Mouse (Mus musculus) kidney, postnatal 0 days (tissue): ENCODE results near the gene Dhrs11. TPM values are rescaled to one million over a fixed set of nuclear protein-coding genes. Genes with fewer than 3 reads are reported as not detected.
"Not testable (repeated sequence)": the region's sequence is repeated elsewhere in the genome, so short reads cannot be mapped to it uniquely, and the experiment has no call there.

Experiments used
- ATAC-seq: fragments of 200-750 bp; cut with Nextera tagmentation; replicated peaks from 2 replicates; pipeline ENCODE4 v1.8.0; 2017; ENCODE audit warnings: low read depth, moderate number of reproducible peaks, moderate TSS enrichment, moderate library complexity; ENCODE audit not compliant: low FRiP score
- DNase-seq: peaks from one replicate; pipeline ENCODE4 v3.0.0-alpha.2; 2016; ENCODE audit warnings: low spot score
- H3K27ac ChIP-seq: fragments of 300-500 bp; sonication (generic); 2 replicates; pipeline ENCODE4 v1.5.1; 2014; ENCODE audit warnings: mild to moderate bottlenecking
- H3K27me3 ChIP-seq: fragments of 300-500 bp; sonication (generic); 2 replicates; pipeline ENCODE4 v1.6.1; 2014; ENCODE audit warnings: low read length, mixed read lengths; ENCODE audit not compliant: insufficient read depth
- H3K36me3 ChIP-seq: fragments of 300-500 bp; sonication (generic); 2 replicates; pipeline ENCODE4 v1.6.1; 2014; ENCODE audit warnings: low read length, mixed read lengths; ENCODE audit not compliant: insufficient read depth
- H3K4me1 ChIP-seq: fragments of 300-500 bp; sonication (generic); replicated peaks from 2 replicates; pipeline ENCODE4 v1.6.1; 2014; ENCODE audit warnings: antibody characterized with exemption, low read length, mixed read lengths; ENCODE audit not compliant: insufficient read depth
- H3K4me2 ChIP-seq: fragments of 300-500 bp; sonication (generic); 2 replicates; pipeline ENCODE4 v1.6.1; 2014; ENCODE audit warnings: mild to moderate bottlenecking, low read length, moderate library complexity, mixed read lengths
- H3K4me3 ChIP-seq: fragments of 300-500 bp; sonication (generic); replicated peaks from 2 replicates; pipeline ENCODE4 v1.5.1; 2014; ENCODE audit warnings: low read depth, low read length
- H3K9ac ChIP-seq: fragments of 300-500 bp; sonication (generic); 2 replicates; pipeline ENCODE4 v1.6.1; 2014; ENCODE audit warnings: low read depth, low read length
- H3K9me3 ChIP-seq: fragments of 300-500 bp; sonication (generic); replicated peaks from 2 replicates; pipeline ENCODE4 v1.6.1; 2016; ENCODE audit warnings: low read length, inconsistent platforms, mixed read lengths
- CTCF ChIP-seq: IDR thresholded peaks from 2 replicates; pipeline ENCODE4 v1.5.1; 2016; ENCODE audit warnings: antibody characterized with exemption, low read depth, mild to moderate bottlenecking, moderate library complexity
- WGBS: fragments of 180-500 bp; shearing (Covaris S2); extraction: QIAGEN DNeasy Blood & Tissue Kit; methylation state at CpG from one replicate; pipeline ENCODE4 v1.1.7; 2014; 5-methylcytosine and 5-hydroxymethylcytosine counted together
- polyA plus RNA-seq: library from polyadenylated mRNA; unstranded; fragments of >200 nt; fragmentation: Nextera tagmentation; extraction: Ambion mirVana; gene quantifications from 2 replicates; pipeline ENCODE4 v1.2.1, GENCODE M21; 2015

Gene Dhrs11
- polyA plus RNA-seq, 1 experiment from 2014 or later, result 13.8 TPM

DNA sequence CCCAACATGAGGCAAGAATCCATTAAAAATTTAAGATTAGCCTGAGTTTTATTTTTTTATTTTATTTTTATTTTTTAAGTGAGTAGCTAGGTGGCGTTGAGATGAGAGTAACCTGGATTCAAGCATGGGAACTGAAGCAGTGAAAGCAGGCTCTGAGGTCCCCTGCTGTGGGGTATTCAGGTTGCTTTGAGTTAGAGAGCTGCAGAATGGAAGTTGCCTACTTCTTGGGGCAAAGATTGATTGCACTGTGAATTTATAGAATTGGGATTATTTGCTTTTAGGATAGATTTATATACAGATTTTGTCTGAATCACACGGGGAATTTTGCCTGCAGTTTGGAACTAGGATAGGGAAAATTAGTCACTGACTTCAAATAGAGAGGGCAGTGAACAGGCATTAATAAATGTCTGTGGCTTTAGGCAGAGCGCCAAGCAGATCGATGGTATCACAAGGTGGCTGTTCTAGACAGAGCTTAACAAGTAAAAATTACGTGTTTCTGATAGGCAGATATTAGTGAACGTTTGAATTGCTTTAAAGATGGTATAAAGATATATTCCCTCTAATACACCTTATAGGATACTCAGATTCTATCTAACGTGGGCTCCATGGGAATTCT, 18.8 kb upstream of the Dhrs11 start:
- Histone ChIP-seq H3K9ac (no peak overlapping the region), H3K27me3 (no peaks in the 10 kb centered on the region), H3K4me3 (no peak overlapping the region), H3K36me3 (peaks cover 19% of the 10 kb centered on the region), H3K4me2 (no peak overlapping the region), H3K9me3 (no peaks in the 10 kb centered on the region), H3K27ac (no peak overlapping the region), H3K4me1 (no peaks in the 10 kb centered on the region)
- TF ChIP-seq CTCF, result no peak
- WGBS, result 78% methylated on average over 7 of the region's 7 CpGs
- ATAC-seq, result no peak
- no peak for DNase-seq

DNA sequence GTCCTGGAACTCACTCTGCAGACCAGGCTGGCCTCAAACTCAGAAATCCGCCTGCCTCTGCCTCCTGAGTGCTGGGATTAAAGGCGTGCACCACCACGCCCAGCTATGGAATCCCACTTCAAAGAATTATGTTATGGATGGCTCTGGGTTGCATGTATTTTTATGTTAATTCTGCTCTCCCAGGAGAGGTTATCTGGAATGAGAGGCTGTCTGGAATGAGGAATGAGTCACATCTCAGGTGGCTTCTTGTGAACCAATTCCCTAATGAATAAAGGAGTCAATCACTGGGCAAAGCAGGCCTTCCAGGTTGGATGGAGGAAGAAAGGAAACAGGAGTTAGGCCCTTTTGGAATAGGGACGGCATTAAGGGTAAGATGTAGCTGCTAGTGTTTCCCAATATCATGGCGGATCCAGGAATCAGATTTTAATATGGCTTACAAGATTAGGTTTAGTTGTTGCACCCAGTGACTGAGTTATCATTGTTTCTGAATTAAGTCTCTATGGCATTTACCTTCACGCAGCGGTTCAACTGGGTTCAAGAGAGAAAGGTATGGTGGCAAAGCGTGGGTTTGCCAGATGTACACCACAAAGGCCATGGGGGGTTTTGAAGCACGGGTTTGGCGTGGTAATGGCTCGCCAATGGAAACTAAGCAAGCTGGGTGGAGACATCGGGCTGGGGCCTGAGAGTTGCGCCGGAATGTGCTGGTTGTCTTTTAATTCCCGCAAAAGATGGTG, 18.1 kb upstream of the Dhrs11 start:
- TF ChIP-seq CTCF, result no peak
- DNase-seq (no peak), ATAC-seq (no peak)
- Histone ChIP-seq H3K4me3 (no peak overlapping the region), H3K9me3 (no peaks in the 10 kb centered on the region), H3K4me2 (no peak overlapping the region), H3K27ac (no peak overlapping the region), H3K36me3 (peaks cover 16% of the 10 kb centered on the region), H3K4me1 (no peaks in the 10 kb centered on the region), H3K9ac (no peak overlapping the region), H3K27me3 (no peaks in the 10 kb centered on the region)
- WGBS, result 97% methylated on average over 15 of the region's 15 CpGs

- ATAC-seq (no peak), DNase-seq (no peak)
- peaks cover 42% of the 10 kb centered on the region for H3K36me3 ChIP-seq
- no peaks in the 10 kb centered on the region for H3K27me3 ChIP-seq
- H3K4me2 ChIP-seq, result no peak overlapping the region
- H3K4me3 ChIP-seq, result no peak overlapping the region
- TF ChIP-seq CTCF, result 0 out of 2 replicates have a peak, but pooled peaks have one; percentile 13
- no peak overlapping the region for H3K27ac ChIP-seq
- no peak overlapping the region for H3K9ac ChIP-seq
- no peaks in the 10 kb centered on the region for H3K9me3 ChIP-seq
- no peaks in the 10 kb centered on the region for H3K4me1 ChIP-seq
- 93% methylated on average over 2 of the region's 2 CpGs for WGBS
Measured at GRCm38 (mm10) chr11:84839330-84839729, 10.5 kb upstream of the Dhrs11 start.

GRCm38 (mm10) chr11:84829495-84829894, 701 bp upstream of the Dhrs11 start:
- ATAC-seq, H3K4me1 ChIP-seq, H3K27me3 ChIP-seq, H3K9me3 ChIP-seq, DNase-seq: not testable (repeated sequence)
- Histone ChIP-seq H3K4me2 (peak overlapping the region; percentile 97), H3K9ac (peak overlapping the region; percentile 81; the same call in 1 of the 2 replicates), H3K36me3 (peaks cover 14% of the 10 kb centered on the region; the same call in 1 of the 2 replicates), H3K4me3 (peak overlapping the region; percentile 62), H3K27ac (peak overlapping the region; percentile 27)
- WGBS, result 77% methylated on average over 11 of the region's 11 CpGs

GRCm38 (mm10) chr11:84827901-84828503, 792 bp downstream of the Dhrs11 start:
- Histone ChIP-seq H3K9me3 (no peaks in the 10 kb centered on the region), H3K9ac (peak overlapping the region; percentile 81), H3K4me3 (peak overlapping the region; percentile 62), H3K4me1 (no peaks in the 10 kb centered on the region; the same call in 1 of the 2 replicates), H3K27ac (peak overlapping the region; percentile 83; the same call in 1 of the 2 replicates), H3K4me2 (peak overlapping the region; percentile 97), H3K36me3 (0 out of 2 replicates have a peak, but pooled peaks cover 2% of the 10 kb centered on the region), H3K27me3 (no peaks in the 10 kb centered on the region)
- ATAC-seq (no peak), DNase-seq (no peak)
- WGBS, result 56% methylated on average over 3 of the region's 3 CpGs
- no peak for TF ChIP-seq CTCF

DNA sequence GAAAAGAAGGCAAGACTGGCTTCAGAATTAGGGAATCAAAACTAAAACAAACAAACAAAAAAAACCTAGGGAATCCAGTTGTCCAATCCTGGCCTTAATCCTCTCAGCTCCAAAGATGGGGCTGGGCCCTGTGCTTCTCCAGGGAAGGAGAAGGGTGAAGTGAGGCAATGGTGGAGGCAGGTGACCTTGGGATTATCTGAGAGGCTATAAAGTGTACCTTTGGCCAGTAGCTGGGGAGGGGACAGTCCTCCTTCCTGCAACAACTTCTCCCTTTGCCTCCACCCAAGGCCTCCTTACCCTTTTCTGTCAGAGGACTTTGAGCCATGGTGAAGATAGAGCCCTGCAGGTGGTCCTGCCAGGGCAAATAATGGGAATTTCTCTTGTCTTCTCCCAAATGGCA, 1.3 kb downstream of the Dhrs11 start:
- DNase-seq, result no peak
- H3K27ac ChIP-seq, result no peak overlapping the region
- H3K4me1 ChIP-seq, result no peaks in the 10 kb centered on the region; the same call in 1 of the 2 replicates
- no peak overlapping the region for H3K4me3 ChIP-seq
- no peak overlapping the region for H3K9ac ChIP-seq
- ATAC-seq, result no peak
- H3K9me3 ChIP-seq, result no peaks in the 10 kb centered on the region
- H3K27me3 ChIP-seq, result no peaks in the 10 kb centered on the region
- no peak for TF ChIP-seq CTCF
- peak overlapping the region; percentile 97; the same call in 1 of the 2 replicates for H3K4me2 ChIP-seq
- H3K36me3 ChIP-seq, result no peaks in the 10 kb centered on the region
